Mouse (Mus musculus) small intestine, adult 2 months (tissue): ENCODE measurements at regions not wholly inside any gene's neighbourhood (a gene's known extent, or its start where the extent isn't known, plus 50 kb on each side); places are given as distances from the start of the nearest gene placed in this dataset.

Experiments
- CTCF ChIP-seq: fragments of 200-500 bp; IDR thresholded peaks from 2 replicates; pipeline ENCODE4 v1.5.1; 2012; ENCODE audit warnings: low read depth, mild to moderate bottlenecking, control low read depth, inconsistent platforms, low read length, moderate library complexity, mixed read lengths; ENCODE audit not compliant: insufficient replicate concordance, insufficient read length; ENCODE audit errors: extremely low read depth
- POLR2A ChIP-seq: fragments of 200-500 bp; IDR thresholded peaks from 2 replicates; pipeline ENCODE4 v1.6.1; 2012; ENCODE audit warnings: low read depth, mild to moderate bottlenecking, control low read depth, inconsistent platforms, low read length, moderate library complexity

DNA sequence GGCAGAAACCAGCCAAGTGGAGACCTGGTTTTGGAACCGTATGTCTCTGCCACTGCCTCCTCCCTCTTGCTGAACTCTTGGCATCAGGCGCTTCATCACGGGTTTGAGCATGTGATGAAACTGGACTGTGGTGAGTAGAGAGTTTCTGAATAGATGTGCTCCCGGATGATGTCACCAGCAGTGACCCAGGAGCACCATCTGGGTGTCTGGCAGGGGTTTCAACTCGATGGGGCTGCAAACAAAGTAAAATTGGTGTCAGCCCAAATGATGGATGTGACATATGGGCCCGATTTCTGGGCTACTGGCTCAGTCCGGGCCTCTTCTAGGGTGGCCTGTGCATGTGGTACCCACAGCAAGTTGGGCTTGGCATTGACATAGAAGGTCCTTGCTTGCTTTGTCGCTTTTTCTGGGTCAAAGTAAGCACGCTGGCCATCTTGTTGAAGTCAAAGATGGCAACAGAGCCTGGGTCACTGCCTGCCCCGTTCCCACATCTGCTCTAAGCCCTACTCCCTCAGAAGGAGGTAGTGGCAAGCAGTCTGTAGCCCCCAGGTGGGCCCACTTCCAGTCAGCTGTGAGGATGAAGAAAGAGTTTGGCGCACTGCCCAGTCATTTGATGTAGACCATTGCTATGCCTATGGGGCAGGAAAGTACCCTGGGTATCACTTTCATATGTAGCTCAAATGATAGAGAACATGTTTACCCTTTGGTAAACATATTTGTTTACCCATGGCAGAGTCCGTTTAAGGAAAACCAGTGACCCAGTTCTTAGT, 133.0 kb downstream of the Opa1 start:
- TF ChIP-seq POLR2A, result no peak
- TF ChIP-seq CTCF, result no peak
